Mouse (Mus musculus) heart, adult 8-10 months (tissue): ENCODE data around the gene Ms4a15. TPM values are rescaled to one million over a fixed set of nuclear protein-coding genes. Genes with fewer than 3 reads are reported as not detected.

Experiments
- DNase-seq: peaks from one replicate; pipeline ENCODE4 v3.0.0; 2022; ENCODE audit warnings: low spot score
- total RNA-seq, 4 experiments: library from RNA; stranded (reverse); gene quantifications; 2 replicates each; pipeline ENCODE4 v1.2.4; 2022

Ms4a15 gene
- total RNA-seq, 4 experiments from 2014 or later = not detected

DNA sequence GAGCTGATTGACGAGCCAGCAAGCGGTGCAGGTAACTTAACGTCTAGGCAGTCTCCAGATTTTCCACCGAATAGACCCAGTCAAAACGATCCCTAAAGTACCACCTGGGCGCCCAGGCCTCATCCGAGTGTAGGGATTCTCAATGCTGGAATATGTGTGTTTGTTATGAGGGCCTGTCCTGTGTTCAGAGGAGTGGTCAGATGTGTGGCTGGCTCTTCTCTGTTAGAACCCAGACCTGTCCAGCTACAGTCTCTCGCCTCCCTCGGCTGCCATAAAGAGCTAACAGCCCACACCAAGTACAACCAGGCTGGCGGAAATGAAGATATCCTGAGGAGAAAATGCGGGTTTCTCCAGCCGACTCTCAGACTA, 33.1 kb downstream of the Ms4a15 start:
- no peak for DNase-seq

DNA sequence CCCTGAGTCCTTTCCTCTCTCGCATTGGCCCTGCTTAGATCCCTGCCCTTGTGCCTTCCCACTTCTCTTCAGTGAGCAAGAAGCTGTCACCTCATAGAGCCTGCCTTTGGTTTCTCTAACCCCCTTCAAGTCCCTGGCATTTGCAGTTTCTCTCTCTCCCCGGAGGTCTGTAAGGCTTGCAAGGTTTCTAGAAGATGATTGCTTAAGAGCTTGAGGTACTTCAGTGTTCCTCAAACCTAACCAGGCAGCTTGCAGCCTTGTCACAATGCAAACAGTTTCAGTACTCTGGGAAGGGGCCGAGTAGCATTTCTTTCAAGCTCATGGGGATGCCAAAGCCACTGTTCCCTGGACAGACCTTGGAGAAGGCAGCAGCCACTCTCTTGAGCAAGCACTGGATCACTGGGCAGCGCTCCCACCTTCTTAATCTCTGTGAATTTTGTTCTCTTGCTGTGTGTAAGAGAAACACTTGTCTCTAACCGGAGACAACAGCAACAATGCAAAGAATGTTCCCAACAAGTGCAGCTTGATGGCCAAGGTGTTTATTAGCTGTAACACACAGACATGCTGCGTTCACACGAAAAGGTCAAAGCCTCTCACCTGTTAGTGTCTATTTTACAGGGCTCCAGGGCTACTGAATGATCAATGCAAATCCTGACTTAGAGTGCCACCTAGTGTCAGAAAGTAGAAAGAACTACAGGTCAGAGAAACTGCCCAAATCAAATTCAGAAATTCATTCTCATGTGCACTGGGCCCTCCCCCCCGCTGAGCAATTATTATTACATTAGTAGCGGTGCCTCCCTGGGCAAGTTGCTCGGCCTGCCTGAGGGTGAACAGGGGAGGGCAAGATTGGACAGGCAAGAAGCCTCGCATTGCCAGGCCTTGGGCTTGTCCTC, 33.7 kb downstream of the Ms4a15 start:
- DNase-seq = peak; percentile 79

DNA sequence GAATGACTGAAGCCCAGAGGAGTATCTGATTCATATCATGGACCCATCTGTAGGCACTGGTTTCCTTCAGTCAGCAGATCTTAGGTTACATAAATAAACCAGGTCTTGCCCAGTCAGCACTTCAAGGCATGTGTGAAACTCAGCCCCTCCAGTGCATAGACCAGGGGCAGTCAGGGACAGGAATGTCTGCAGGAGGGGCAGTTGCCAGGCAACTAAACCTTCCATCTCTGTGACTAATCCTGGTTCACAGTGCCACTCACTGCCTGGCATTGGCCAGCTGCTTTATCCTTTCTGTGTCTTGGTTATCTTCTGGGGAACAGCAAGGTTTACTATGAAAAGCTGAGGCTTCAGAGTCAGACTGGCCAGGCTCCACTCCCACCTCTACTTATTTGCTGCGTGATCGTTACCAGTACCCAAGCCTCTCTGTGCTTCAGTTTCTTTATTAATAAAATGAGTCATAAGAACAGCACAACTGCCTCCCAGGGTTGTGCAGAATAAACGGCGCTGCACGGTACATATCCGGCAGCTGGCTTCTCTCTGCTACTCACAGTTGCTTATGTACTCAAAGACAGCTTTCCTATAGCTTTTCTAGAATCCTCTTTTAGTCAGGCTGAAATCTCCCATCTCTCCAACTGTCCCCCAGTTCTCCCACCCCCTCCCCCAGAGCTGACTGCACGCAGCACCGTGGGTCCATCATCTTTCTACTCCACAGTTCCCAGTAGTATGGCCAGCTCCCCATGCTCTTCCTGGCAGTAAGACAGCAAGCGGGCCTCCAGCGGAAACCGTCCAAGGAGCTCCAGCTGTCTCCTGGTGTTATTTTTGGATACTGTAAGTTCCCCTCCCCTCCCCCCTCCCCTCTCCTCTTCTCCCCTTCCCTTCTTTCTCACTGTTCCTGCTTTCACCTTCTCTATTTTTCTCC, 40.8 kb downstream of the Ms4a15 start:
- peak; percentile 24 for DNase-seq

DNA sequence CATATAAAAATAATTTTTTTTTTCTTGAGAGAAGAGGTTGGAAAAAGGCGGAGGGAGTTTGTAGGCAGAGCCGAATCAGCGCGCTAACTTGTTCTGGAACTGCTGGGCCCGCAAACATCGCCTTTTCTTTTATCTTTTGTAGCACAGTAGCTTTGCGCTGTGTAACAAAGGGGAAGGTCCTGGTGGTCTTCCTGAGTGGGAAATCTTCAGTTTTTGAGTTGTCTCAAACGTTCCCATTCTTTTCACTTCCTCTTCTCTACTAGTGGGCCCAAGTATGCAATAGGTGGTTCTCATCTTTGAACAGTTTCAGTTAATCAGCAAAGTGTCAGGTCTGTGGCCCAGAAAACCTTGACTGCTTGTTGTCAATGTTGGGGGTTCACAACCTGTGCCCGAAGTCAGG, 43.5 kb downstream of the Ms4a15 start:
- no peak for DNase-seq

DNA sequence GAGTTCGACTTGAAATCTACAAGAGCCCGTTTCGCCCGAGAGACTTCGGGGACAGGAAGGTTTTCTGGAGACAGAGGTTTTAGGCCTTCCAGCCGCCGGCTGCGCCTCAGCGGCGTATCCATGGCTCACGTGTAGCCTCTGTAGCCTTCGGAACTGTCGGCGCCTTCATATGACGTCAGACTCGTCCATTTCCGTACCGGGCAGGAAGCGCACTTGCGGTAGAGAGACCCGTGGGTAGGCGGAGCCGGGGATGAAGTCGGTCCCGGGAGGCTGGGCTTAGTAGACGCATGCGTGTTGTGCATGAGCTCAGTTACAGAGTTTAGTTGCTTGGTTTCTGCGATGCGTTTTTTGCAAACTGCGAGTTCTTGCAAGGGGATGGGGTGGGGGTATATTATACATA, 43.9 kb downstream of the Ms4a15 start, which contains the start of gene Ccdc86:
TSS of gene Ccdc86 (minus strand) at position 155 of the 400 bp plus-strand sequence.
- DNase-seq = peak; percentile 96

DNA sequence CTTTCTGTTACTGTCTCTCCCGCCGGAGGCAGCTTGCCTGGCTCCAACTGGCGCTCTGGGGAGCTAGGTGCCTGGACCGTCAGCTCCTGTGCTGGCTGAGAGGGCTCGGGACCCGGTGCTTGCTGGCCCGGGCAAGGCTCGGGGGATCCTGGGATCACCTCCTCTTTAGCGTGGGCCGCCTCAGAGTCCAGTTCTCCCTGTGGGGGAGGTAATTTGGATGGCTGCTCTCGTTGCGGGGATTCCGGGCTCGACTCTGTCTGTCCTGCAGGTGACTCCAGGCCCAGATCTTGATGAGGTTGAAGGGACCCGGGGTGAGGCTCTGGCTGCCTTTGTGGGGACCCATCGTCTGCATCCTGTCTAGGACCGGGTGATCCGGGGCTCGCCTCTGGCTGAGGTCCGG, 44.6 kb downstream of the Ms4a15 start:
- DNase-seq = no peak

DNA sequence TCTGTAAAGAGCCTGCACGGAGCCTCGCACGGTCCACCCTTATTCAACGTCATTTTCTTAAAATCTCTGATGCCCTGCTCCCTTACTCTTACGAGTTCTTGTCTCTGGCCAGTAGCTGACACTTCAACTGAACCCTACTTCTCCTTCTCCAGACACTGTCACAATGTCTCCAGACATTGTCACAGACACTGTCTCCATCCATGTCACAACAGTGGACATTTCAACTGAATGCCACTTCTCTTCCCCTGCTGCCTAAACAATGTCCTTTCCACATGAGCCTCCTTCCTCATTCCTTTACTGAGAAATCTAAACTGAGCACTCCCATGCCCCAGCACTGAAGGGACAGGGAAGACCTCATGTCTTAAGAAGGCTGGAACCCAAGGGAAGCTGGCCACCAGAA, 45.8 kb downstream of the Ms4a15 start:
- DNase-seq = no peak

DNA sequence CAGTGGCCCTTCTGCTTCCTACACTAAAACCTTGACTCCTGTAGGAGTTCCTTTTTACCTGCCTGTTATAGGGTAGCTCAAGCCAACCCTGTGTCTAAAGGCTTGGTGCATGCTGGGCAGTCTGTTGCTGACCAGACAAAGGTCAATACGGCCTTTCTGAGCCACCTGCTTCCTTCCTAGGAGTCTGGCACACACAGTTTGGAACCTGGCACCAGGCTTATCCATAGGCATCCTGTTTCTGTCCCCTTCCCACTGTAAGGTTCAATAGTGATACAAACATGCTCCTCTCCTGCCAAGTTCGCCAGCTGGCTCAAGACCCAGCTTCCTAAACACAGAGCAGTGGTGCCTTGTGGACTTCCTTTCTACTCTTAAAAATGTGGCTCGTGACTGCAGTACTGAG, 46.5 kb downstream of the Ms4a15 start:
- no peak for DNase-seq

DNA sequence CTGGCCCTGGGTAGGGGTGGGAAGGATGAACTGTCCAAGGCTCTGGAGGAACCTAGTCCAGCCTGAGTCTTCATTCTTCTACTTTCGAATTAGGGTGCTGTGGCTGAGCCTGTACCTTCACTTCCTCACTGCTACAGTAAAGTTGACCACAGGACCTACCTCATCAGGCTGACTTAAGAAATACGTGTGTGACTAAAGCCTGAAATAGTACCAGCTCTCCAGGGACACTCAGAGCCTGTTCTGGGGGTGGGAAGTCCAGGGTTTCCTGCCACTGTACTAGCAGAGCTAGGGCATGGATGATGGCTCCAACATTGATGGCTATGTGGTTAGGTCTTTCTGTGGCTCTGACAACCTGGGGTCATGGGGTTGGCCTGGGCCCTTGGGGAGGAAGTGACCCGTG, 49.1 kb downstream of the Ms4a15 start:
- no peak for DNase-seq

DNA sequence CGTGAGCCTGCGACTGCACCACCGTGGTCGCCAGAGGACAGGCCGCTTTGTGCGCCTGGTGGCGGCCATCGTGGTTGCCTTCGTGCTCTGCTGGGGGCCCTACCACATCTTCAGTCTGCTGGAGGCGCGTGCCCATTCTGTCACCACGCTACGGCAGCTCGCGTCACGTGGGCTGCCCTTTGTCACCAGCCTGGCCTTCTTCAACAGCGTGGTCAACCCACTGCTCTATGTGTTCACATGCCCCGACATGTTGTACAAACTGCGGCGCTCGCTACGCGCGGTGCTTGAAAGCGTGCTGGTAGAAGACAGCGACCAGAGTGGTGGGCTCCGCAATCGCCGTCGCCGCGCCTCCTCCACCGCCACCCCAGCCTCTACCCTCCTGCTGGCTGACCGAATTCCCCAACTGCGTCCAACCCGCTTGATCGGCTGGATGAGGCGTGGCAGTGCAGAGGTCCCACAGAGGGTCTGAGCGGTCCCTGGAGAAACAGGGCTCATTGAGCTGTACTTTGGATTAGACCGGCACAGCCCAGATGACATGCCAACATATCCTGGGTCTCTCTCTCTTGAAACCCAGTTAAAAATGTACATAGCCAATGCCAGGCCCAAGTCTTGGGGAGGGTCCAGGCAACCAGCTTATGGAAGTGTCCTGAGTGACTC, 52.1 kb downstream of the Ms4a15 start:
- no peak for DNase-seq

DNA sequence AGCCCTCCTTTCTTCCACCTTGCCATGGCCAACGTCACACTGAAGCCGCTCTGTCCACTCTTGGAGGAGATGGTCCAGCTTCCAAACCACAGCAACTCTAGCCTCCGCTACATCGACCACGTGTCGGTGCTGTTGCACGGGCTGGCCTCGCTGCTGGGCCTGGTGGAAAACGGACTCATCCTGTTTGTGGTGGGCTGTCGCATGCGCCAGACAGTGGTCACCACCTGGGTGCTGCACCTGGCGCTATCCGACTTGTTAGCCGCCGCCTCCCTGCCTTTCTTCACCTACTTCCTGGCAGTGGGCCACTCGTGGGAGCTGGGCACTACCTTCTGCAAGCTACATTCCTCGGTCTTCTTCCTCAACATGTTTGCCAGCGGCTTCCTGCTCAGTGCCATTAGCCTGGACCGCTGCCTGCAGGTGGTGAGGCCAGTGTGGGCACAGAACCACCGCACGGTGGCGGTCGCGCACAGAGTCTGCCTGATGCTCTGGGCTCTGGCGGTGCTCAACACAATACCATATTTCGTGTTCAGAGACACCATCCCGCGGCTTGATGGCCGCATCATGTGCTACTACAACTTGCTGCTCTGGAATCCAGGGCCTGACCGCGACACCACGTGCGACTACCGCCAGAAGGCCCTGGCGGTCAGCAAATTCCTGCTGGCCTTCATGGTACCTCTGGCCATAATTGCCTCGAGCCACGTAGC, 52.8 kb downstream of the Ms4a15 start:
- DNase-seq = no peak

DNA sequence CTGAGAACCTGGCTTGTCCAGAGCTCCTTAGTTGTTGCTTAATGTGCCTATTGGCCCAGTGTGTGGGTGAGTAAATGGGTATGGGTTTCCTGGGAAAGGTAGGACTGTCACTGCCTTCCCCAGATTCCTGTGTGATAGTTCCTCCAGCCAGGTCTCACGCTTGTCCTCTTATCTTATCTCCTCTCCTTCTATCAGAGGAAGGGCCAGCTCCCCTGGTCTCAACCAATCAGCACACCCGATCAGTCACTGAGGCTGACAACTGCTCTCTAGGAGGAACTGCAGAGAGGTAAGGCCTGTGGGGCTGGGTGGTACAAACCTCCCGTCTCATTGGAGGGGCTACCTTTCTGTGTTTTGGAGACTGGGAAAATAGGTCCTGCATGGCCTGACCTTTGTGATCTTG, 54.3 kb downstream of the Ms4a15 start:
- no peak for DNase-seq

DNA sequence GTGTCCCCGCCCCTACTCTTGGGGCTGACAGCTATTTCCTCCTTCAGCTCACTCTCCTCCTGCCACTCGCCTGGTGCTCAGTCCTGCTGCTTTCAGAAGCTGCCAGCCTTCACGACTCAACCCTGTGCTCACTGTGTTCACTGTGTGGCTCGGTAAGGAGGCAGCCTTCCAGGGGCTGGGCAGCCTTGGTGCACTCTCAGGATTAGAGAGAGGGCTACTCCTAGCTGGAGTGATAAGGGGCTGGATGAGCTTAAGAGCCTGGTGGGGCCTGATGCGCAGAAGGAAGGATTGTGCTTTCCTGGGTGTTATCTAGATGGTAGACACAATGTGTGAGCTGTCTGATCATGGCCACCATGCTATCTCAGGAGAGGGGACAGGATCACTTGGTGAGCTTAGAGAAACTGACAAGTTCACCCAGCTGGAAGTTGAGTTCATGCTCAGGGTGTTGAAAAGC, 55.9 kb downstream of the Ms4a15 start, which contains the start of gene Ptgdr2:
TSS of gene Ptgdr2 (plus strand) at position 51 of the 454 bp plus-strand sequence.
- DNase-seq = no peak

DNA sequence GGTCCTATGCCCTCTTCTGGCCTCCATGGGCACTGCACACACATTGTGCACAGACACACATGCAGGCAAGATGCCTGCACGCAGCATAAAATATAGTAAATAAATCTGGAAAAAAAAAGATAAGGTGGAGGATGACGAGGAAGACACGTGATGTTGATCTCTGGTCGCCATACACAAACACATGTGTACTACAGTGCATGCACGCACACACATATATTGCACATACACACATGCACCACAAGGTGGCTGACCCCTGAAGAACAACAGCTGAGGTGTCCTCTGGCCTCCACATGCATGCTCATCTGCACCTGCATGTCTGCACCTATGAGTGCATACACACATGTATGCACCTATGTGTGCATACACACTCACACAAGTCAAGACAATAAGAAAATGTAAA, 57.0 kb downstream of the Ms4a15 start:
- no peak for DNase-seq

DNA sequence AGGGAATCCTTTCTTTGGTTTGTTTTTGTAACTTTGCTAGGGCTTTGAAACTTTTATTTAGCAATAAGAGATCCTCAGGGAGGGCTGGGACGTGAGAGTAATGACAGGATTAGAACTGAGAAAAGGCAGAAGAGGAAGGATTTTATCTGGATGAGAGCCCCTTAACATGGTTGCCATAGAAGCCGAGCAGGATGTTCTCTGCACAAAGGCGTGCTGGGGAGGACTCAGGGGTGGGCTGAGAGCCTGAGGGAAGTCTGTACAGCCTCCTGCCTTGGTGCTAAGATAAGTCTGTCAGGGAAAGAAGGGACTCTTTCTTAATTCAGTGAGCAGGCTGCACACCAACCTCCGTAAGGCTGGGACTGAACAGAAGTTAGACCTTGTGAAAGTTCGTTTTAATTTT, 58.0 kb downstream of the Ms4a15 start:
- DNase-seq = no peak

DNA sequence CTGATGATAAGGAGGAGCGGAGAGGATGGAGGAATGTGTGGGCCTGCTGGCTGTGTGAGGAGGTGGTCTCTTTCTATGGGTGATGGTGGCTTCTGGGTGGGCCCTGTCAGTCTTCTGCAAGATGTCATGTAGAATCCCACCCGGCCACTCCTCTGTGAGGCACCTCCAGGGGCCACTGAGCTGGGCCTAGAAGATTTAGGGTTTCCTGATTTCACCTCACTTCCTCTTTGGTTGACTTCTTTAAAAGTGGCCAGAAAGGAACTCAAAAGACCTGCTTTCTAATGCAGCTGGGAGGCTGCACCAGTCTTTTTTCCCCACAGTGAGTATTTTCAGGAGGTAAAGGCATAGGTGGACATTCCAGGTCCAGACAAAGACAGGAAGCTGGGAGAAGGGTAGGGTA, 62.4 kb downstream of the Ms4a15 start:
- DNase-seq = no peak

Other genes starting within 250 kb of the Ms4a15 start
- gene Cd6, start 163.2 kb downstream of the Ms4a15 start, total RNA-seq = under 1 TPM in 1 of 4 experiments, not detected in 3; 0.37 TPM
- 1 to 10 TPM; 1.7 to 2.7 (median 2.1) TPM for gene Slc15a3, start 153.5 kb downstream of the Ms4a15 start, total RNA-seq
- 10 to 100 TPM in 3 of 4 experiments, 1 to 10 TPM in 1; 9.2 to 11.3 (median 10.9) TPM for gene Tmem132a, start 123.3 kb downstream of the Ms4a15 start, total RNA-seq
- gene Tmem109, start 111.2 kb downstream of the Ms4a15 start, total RNA-seq = 100 to 1,000 TPM; 103 to 117 (median 104) TPM
- 100 to 1,000 TPM; 259 to 280 (median 264) TPM for gene Prpf19, start 98.0 kb downstream of the Ms4a15 start, total RNA-seq
- not detected for gene Zp1, start 72.6 kb downstream of the Ms4a15 start, total RNA-seq
- gene Ptgdr2, start 56.1 kb downstream of the Ms4a15 start, total RNA-seq = under 1 TPM in 1 of 4 experiments, not detected in 3; 0.19 TPM
- gene Ccdc86, start 44.0 kb downstream of the Ms4a15 start, total RNA-seq = 1 to 10 TPM; 5.6 to 7.3 (median 6.4) TPM
- gene Ms4a10, start 18.6 kb downstream of the Ms4a15 start, total RNA-seq = not detected
- gene Ms4a18, start 24.8 kb upstream of the Ms4a15 start, total RNA-seq = not detected
- 1 to 10 TPM in 3 of 4 experiments, under 1 TPM in 1; 0.82 to 4.2 (median 1.4) TPM for gene Ms4a8a, start 87.9 kb upstream of the Ms4a15 start, total RNA-seq
- not detected for gene 1700017D01Rik, start 137.6 kb upstream of the Ms4a15 start, total RNA-seq
- not detected for gene 1700025F22Rik, start 172.1 kb upstream of the Ms4a15 start, total RNA-seq
- not detected for gene Ms4a13, start 203.5 kb upstream of the Ms4a15 start, total RNA-seq
- gene Ms4a12, start 239.2 kb upstream of the Ms4a15 start, total RNA-seq = not detected